Mouse (Mus musculus) monocyte, adult 2 months (primary cell): Measurements from ENCODE around the gene Chd9.

Experiments used
- DNase-seq, 2 experiments: peaks; one replicate each; pipeline ENCODE4 v3.0.0; 2022; ENCODE audit warnings: low spot score in 2 of 2, low read depth in 1 of 2

The Chd9 gene

DNA sequence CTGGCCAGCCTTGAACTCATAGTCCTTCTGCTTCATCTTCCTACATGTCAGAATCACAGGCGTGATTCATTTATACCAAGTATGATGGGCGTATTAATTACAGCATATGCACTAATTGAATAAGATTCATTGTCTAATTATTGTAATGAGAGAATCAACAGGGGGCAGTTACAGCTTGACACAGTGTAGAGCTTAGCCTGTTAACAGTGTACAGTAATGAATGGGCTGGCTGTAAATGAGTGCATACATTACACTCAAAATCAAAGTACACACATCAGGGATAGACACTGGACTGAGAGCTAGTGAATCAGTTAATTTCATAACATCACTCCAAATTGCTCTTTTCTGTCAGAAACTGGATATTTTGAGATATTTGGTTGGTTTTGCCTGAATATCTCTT, 135.9 kb downstream of the Chd9 start:
- no peak for DNase-seq

DNA sequence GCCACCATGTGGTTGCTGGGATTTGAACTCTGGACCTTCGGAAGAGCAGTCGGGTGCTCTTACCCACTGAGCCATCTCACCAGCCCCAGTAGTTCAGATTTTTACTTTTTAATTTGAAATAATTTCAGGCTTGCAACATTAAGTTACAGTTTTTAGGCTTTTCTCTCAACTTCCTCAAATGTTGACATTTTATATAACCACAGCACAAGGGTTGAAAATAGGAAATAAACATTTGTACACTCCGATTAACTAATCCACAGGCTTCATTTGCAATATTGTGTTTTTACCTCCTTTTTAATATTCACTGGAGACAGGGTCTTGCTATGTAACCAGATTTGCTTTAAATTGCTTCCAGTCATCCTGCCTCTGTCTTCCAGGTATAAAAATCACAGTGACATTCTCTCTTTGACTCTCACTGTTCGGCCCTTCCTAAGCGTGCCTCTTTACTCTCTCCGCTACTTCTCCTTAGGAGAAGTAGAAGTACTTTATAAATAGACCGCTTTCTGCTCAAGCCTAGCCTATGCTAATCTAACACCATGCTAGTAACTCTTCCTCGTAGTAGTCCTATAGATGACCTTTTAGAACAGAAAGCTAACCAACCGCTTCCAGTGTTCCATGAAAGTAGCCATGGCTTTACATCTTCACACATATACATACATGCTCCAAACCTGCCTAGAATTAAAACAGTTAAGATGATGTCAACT, 137.5 kb downstream of the Chd9 start:
- DNase-seq, result peak in 1 of 2 experiments; percentile 27

DNA sequence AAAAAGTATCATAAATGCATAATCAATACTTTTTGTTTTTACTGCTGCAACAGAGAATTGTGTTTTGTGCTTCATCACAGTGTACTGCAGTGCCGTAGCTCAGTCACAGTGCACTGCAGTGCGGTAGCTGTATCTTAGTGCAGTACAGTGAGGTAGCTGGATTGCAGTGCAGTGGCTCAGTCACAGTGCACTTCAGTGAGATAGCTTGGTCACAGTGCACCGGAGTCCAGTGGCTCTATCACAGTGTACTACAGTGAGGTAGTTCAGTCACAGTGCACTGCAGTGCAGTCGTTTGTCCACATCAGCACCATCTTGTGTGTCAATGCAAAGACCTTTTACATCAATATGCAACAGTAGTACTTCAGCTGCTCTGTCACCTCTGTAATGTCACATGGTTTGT, 140.2 kb downstream of the Chd9 start:
- no peak for DNase-seq

DNA sequence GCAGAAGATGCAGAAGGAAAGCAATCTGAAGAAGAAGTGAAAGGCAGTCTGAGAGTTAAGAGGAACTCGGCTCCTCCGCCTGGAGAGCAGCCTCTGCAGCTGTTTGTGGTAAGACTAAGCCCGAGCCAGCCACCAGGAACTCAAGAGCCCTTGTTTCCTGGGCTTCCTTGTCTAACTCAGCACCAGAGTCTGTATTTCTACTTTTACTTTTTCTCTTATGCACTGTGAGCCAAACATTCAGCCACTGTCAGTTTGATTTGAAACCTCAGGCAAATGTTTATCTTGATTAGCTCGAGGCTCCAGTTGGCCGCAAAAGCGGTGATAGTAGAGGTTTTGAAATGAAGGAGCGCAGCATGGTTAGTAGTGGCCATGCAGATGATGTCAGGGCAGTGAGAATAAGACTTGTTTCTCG, 148.8 kb downstream of the Chd9 start:
- peak in 1 of 2 experiments; percentile 15 for DNase-seq

DNA sequence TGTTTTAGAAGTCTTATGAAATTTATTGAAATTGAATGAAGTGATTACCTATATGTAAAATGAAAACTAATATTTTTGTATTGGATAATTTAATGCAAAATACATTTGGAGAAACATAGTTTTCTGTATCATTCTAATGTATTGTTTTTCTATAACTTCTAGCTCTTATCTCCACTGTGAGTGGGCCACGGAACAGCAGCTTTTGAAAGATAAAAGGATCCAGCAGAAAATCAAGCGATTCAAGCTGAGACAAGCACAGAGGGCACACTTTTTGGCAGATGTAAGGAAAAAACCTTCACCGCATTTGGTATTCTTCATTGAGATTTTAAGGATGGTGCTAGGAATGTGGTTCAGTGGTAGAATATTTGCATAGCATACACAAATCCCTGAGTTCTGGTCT, 150.6 kb downstream of the Chd9 start:
- DNase-seq, result no peak

DNA sequence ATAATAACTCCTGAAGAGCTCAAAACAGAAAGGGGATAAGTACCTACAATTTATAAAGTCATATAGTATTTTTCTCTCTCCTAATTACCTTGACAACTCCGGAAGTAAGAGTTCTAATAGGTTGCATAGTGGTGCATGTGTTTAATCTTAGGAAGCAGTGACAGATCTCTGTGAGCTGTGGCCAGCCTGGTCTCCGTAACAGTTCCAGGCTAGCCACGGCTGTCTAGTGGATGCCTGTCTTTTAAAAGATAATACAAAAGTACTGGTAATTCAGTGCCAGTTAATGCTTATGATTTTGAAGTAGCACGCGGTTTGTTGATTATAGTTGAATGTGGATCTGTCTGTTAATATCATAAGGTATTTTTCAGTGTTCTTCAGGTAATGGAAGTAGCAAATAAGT, 151.1 kb downstream of the Chd9 start:
- DNase-seq, result no peak

DNA sequence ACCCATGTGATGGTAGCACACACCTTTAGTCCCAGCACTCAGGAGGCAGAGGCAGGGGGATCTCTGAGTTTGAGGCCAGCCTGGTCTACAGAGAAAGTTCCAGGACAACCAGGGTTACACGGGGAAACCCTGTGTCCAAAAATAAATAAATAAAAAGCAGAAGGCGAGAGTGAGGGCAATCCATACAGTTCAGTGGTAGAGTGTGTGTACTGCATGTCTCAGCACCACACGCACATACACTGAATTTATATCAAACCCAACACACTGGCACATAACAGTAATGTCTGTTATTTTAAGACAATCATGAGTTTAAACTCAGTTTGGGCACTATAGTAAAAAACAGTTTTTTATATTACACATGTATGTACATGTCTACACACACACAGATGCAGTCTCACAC, 153.9 kb downstream of the Chd9 start:
- no peak for DNase-seq

DNA sequence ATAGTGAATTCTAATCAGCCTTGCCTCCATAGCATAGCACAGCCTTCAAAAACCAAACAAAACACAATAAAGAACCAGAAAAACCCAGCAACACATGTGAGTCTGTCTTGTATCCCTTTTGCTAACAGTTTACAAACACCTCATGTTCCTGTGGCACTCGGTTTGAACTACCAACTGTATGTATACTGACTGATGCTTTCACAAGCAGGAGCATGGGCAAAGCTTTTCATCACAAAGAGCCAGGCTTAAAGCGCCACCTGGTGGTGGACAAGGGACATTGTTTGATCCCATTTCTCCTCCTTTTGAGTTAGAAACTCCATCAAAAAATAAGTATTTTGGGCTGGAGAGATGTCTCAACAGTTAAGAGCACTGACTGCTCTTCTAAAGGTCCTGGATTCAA, 191.6 kb downstream of the Chd9 start:
- DNase-seq, result peak in 1 of 2 experiments; percentile 25

DNA sequence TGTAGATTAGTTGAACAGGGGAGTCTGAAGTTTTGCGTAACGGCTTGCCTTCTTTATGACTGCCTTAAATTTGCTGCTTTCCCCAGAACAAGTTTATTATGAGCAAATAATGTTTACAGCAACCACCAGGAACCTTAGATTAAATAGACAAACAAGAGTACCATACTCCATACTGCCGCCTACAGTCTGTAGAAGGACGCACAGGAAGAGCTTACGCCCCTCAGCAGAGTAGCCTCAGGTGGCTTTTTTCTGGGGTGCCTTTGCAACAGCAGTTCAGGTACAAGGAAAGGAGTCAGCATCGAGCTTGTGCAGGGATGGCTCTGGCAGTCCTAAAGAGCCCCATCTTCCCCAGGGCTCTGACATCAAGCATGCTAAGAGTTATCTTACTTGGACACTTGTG, 206.3 kb downstream of the Chd9 start:
- no peak for DNase-seq

DNA sequence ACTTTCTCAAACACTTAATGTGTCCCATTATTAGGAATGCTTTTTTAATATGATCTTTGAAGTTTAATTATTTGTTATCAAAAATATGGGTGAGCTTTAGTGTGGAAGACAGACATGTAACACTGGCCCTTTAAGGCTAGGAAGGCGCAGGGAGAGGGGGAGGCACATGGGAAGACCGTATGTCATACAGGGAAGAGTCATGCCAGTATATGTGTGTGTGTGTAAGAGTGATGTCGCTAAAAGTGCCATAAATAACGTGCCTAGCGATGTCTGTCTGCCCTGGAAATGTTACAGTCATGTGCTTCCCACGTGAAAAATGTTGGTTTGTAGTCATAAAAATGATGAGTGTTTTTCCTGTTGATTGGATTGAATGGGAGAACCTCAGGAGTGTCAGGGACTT, 208.8 kb downstream of the Chd9 start:
- no peak for DNase-seq

DNA sequence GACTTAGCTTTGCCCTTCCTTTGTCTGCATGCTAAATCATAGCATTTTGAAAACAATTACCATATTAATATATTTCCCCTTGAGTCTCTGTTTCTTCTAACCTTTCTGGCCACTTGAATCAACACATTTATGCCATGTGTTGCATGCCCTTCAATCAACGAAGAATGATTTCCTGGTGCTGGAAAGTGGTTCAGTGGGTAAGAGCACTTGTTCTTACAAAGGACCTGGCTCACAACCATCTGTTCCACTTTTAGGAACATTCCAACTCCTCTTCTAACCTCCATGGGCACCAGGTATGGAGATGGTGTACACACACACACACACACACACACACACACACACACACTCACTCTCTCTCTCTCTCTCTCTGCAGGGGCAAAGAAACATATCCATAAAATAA, 210.5 kb downstream of the Chd9 start:
- no peak for DNase-seq

DNA sequence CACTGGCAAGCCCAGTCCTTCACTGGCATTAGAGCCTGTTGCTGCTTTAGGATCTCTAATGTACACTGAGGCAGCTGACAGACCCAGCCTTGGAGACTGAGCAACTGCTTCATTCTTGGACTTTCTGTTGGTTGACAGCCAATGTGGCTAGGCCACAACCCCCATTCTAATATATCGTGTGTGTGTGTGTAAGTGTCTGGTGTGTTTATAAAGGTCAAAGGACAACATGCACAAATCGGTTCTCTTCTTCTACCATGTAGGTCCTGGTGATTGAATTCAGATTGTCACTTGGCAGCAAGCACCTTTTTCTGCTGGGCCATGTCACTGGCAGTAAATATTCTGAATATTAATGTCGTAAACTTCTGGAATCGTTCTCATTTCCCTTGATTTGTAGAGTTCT, 218.2 kb downstream of the Chd9 start:
- DNase-seq, result no peak

DNA sequence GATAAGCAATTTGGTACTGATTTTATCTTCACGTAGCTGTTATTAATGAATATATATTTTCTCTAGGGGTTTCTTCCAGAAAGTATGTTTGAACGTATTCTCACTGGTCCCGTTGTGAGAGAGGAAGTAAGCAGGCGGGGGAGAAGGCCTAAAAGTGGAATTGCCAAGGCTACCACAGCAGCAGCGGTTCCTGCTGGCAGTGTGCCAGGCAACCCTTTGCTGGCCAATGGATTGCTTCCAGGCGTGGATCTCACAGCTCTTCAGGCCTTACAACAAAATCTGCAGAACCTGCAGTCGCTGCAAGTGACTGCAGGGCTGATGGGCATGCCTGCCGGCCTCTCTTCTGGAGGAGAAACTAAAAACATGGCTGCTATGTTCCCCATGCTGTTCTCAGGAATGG, 222.9 kb downstream of the Chd9 start:
- DNase-seq, result peak in 1 of 2 experiments; percentile 50

DNA sequence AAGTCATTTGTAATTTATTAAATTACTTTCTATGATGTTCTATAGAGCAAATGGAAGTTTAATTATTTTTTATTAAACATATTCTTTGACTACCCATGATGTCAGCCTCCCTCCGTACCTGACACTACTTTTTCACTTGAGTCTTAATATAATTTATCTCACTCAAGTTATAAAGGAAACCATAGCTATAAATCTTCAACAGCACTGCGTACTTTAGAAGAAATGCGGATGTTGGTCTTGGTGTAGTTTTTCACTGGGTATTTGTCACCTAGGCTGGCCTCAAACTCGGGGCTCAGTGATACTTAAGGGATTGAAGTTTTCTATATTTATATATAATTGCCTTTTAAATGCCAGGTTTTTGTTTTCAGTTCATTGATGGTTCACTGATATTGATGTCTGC, 226.3 kb downstream of the Chd9 start:
- DNase-seq, result no peak

DNA sequence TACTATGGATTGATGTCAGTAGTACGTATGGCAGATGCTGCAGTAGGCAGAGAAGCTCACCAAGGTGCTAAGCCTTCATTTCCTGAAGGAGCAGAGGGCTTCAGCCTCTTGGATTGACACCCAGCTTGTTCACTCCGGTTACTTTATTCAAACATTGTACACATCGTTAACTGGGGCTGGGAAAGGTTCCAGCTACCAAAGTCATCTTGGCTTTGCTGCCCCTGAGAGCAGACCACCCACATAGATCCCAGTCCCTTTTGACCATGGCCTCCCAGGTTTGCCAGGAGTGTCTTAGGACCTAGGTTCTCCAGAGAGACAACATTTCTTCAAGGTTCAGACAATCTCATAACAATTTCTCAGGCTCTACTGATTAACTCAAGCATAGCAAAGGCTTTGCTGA, 228.7 kb downstream of the Chd9 start:
- no peak for DNase-seq

DNA sequence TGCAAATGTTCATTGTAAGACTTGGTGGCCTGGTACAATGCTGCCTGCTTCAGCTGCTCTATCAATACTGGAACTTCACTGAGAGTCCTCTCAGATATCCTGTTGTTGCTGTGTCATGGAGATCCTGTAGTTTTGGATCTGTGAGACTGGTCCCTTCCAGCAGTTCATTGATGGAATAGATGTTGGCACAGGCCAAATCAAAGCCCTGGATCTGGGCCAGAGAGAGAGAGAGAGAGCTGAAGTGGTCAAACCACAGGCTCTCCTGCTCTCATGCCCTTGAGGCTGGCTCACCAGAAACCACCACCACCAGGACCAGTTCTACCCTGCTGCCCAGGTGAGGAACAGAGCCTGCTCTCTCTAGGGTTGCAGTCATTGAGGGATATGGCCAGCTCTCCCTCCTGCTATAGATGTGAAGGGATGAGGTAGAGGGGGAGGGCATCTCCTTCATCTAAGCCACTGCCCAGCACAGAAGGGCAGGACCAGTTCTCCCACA, 231.0 kb downstream of the Chd9 start:
- DNase-seq, result no peak

DNA sequence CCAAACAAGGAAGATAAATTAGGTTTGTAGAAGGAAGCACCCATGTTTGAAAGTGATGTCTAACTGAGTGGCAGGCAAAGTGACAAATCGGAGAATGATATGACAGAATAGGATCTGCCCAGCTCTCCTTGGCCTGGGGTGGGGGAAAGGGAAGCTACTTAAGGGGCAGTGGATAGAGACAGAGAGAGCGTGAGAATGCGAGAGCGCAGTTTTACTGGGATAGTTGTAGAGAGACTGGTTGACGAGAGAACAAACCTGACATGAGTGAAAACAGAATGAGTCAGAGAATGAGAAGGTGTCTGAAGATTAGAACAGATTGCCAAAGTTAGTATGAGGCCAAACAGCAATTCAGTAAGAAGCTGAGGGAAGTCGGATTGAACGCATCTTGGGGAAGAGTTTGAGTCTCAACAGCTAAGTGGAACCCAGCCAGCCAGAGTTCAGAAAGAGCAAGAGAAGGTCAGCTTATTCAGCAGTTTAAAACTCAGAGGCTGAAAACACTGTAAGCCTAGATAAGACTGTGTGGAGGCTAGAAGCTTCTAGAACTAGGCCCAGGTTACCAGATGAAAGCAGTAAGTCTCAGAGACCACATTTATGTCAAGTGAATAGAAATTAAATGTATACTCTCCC, 231.8 kb downstream of the Chd9 start:
- DNase-seq, result no peak

DNA sequence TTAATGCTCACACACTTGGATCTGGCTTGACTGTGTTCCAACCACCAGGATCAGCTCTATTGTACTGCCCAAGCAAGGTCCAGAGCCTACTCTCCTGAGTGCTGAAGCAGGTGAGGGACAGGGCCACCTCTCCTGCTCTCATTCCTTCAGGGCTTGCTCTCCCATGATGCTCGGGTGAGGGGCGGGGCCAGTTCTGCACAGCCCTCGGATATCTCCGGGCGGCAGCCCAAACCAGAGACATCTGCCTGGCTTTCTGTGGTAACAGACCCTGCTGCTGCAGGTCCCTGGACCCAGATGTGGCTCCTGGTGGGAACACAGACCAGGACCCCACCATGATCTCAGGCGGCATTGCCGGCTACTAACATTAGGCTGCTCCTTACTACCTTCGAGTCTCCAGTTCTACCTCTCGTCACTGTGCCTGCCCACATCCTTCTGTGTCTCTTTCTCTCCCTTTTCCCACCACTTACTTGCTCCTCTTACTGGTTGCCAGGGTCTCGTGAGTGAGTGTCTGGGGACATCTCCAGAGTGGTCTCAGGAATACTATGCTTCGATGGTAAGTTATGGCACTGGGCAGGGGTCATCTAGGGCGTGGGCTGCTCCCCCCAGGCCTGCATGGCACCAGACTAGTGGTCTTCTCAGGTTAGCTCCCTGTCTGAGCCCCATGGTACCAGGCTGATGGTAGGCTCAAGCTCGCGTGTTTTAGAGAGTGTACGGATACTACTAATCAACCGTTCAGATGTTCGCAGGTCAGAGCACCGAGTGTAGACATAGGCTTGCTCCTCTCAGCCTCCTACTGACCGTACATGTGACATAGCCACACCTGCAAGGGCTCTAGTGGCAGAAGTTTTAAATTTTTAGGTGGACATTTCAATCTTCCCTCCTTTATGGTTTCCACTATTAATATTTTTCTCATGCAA, 232.7 kb downstream of the Chd9 start:
- DNase-seq, result no peak

DNA sequence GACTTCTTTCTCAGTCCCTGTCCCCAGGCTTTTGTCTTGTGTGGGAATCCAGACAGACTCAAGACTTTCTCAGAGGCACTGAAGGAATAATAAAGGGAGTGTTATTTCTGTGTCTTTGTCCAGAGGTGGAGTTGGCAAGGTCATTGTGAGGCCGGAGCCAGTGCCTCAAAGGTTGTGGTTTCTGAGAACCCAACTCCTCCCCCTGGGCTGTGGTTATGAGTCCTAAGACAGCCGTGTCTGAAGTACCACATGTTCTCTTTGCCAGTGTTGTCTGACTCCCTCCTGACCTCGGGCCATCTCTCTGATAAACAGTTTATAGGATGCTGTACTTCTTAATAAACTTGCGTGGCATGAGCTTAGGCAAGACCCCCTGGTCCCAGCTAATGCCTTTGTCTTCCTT, 237.0 kb downstream of the Chd9 start:
- DNase-seq, result no peak

DNA sequence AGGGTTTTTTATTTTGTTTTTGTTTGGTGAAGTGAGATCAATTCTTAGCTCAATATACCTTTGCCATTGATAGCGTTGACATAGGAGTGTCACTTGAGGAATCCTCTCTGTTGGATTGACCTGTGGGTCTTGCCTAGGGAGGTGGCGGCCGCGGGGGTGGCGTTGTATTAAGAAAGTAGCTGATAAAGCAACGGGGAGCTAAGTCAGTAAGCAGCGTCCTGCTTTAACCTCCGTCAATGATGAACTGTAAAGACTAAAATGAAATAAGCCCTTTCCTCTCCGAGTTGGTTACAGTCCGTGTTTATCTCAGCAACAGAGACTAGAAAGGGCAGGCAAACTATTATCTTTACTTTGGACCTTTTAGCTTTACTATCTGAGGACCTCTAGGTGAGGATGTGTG, 241.3 kb downstream of the Chd9 start:
- DNase-seq, result no peak

DNA sequence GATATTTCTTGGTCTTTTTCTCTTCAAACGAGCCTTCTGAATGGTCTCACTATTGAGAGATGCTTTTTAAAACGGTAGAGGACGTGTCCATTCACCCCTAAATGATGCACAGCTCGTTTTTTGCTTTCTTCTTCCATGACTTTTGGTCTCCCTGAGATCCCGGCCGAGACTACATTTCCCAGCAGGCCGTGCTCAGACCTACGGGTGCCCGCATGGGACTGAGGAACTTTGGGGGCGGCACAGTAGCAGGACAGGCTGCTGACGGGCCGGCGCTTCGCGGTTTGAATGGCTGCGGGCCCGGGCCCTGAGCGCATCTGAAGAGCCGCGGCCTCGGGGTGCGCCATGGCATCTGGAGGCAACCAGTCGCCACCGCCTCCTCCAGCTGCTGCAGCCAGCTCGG, 241.7 kb downstream of the Chd9 start, which contains the start of gene Rbl2:
Gene Rbl2, plus strand, starts transcription at position 224 of the 400 bp plus-strand sequence.
- DNase-seq, result peak; percentile 75 to 89
